9 mouse cellular contexts compared by ENCODE assay signal in the genomic region with DNA sequence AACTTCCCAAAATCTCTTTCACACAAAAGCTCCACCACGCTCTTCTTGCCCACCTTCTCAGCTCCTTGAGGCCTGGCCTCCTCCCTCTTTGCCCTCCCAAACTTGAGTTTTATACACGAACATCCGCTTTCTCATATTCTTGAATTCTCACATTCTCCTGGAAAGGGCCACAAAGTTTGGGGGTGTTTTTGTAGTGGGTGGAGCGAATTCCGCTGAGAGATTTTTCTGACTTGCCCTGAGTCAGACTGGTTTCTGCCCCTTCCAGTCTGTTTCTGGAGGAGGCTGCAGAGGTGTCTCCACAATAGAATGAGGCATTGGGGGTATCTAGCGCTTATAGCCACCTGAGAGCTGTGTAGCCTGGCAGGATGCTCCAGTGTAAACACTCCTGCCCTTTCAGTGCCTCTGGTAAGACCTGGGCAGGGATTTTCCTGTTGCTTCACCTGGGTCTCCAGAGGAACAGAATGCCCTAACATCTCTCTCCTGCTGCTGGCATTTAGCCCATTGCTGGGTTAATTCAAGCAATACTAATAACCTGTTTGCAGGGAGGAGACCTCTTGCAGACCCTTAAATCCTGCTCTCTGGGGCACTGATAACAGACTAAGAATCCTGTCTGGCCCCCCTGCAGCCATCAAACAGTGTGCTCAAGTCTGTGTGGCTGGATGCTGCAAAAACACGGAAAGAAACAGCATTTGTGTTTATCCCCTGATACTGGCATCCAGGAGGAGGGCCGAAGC. TPM values are rescaled to one million over a fixed set of nuclear protein-coding genes. Genes with fewer than 3 reads are reported as not detected.
DNase-seq lines count a peak whose midpoint lies in the region; ATAC-seq and TF ChIP-seq lines count a peak whose summit lies in the region.
"Had no signal": no experiment of that assay in that cellular context is flagged by ENCODE, and none has a peak within 500 bp of the region (broad histone marks: within the 10 kb centered on the region; RNA-seq: fewer than 3 reads in every experiment).

No protein-coding gene starts in this region.

- peak overlapping the region; percentile 79 for H3K4me2 ChIP-seq in heart, embryonic 12.5 days
- peak overlapping the region; percentile 55 for H3K4me2 ChIP-seq in forebrain, embryonic 13.5 days
- H3K4me2 ChIP-seq in limb, embryonic 15.5 days: peak overlapping the region; percentile 40; the same call in 1 of the 2 replicates

- H3K27ac ChIP-seq in heart, embryonic 12.5 days (ENCODE audit: poor library complexity, severe bottlenecking): no peak overlapping the region
- H3K27ac ChIP-seq in ES-Bruce4 (ENCODE audit: insufficient read depth, low read length): peak overlapping the region; percentile 44
- H3K27ac ChIP-seq in forebrain, embryonic 13.5 days: peak overlapping the region; percentile 92
- no peak overlapping the region for H3K27ac ChIP-seq in limb, embryonic 15.5 days

- intact Hi-C loops in heart, postnatal 25 days (cut with DNase I): no loop called here

- no peak overlapping the region for H3K4me3 ChIP-seq in heart, embryonic 12.5 days
- peak overlapping the region; percentile 27 for H3K4me3 ChIP-seq in ES-Bruce4 (ENCODE audit: low read depth, low read length)
- peak overlapping the region; percentile 13; the same call in 1 of the 2 replicates for H3K4me3 ChIP-seq in forebrain, embryonic 13.5 days
- H3K4me3 ChIP-seq in limb, embryonic 15.5 days: no peak overlapping the region

- 0 out of 2 replicates have a peak overlapping the region, but pooled peaks have one; percentile 17 for H3K9ac ChIP-seq in heart, embryonic 12.5 days
- H3K9ac ChIP-seq in ES-Bruce4 (ENCODE audit: low read depth, poor library complexity, severe bottlenecking): peak overlapping the region; percentile 52
- peak overlapping the region; percentile 50; the same call in 1 of the 2 replicates for H3K9ac ChIP-seq in forebrain, embryonic 13.5 days
- H3K9ac ChIP-seq in limb, embryonic 15.5 days: no peak overlapping the region

- no peak for DNase-seq in heart, postnatal 25 days (ENCODE audit: low spot score)
- DNase-seq in layer of hippocampus, adult 8-10 months (ENCODE audit: low spot score in 2 of 2): no peak
- no peak for DNase-seq in testis, postnatal 10 days (ENCODE audit: low spot score)
- DNase-seq in layer of hippocampus, adult 18-20 months (ENCODE audit: low spot score in 2 of 2): no peak

- no peak for TF ChIP-seq EP300 in ES-Bruce4 (IDR thresholded peaks at IDR 0.05; ENCODE audit: insufficient read depth, low read depth, low read length)

- peaks cover 16% of the 10 kb centered on the region for H3K4me1 ChIP-seq in heart, embryonic 12.5 days (replicated peaks)
- H3K4me1 ChIP-seq in ES-Bruce4 (ENCODE audit: control insufficient read depth, insufficient read depth, low read length): peaks cover 9% of the 10 kb centered on the region
- peaks cover 96% of the 10 kb centered on the region for H3K4me1 ChIP-seq in forebrain, embryonic 13.5 days
- peaks cover 42% of the 10 kb centered on the region for H3K4me1 ChIP-seq in limb, embryonic 15.5 days

- H3K9me3 ChIP-seq in heart, embryonic 12.5 days (replicated peaks): no peaks in the 10 kb centered on the region
- H3K9me3 ChIP-seq in ES-Bruce4 (replicated peaks; ENCODE audit: control insufficient read depth, insufficient read depth, low read length, poor library complexity, severe bottlenecking): 0 out of 2 replicates have a peak, but pooled peaks cover 3% of the 10 kb centered on the region
- no peaks in the 10 kb centered on the region for H3K9me3 ChIP-seq in forebrain, embryonic 13.5 days (replicated peaks)
- H3K9me3 ChIP-seq in limb, embryonic 15.5 days: no peaks in the 10 kb centered on the region

- 60% methylated on average over 8 of the region's 8 CpGs for WGBS in heart, embryonic 12.5 days
- 33% methylated on average over 8 of the region's 8 CpGs for WGBS in forebrain, embryonic 13.5 days
- WGBS in limb, embryonic 15.5 days: 61% methylated on average over 8 of the region's 8 CpGs

- no peak for TF ChIP-seq CTCF in ES-Bruce4 (IDR thresholded peaks at IDR 0.05; ENCODE audit: low read depth, low read length)

- no peak for ATAC-seq in heart, embryonic 12.5 days (ENCODE audit: insufficient number of reproducible peaks, low FRiP score)
- no peak for ATAC-seq in forebrain, embryonic 13.5 days
- ATAC-seq in limb, embryonic 15.5 days (ENCODE audit: insufficient number of reproducible peaks, low FRiP score, low TSS enrichment, low read depth): no peak

- peaks cover 41% of the 10 kb centered on the region for H3K27me3 ChIP-seq in heart, embryonic 12.5 days (replicated peaks)
- no peaks in the 10 kb centered on the region for H3K27me3 ChIP-seq in ES-Bruce4 (ENCODE audit: control insufficient read depth, insufficient read depth, low read length, poor library complexity, severe bottlenecking)
- no peaks in the 10 kb centered on the region for H3K27me3 ChIP-seq in forebrain, embryonic 13.5 days
- H3K27me3 ChIP-seq in limb, embryonic 15.5 days: no peaks in the 10 kb centered on the region

- no peaks in the 10 kb centered on the region for H3K36me3 ChIP-seq in heart, embryonic 12.5 days
- H3K36me3 ChIP-seq in ES-Bruce4 (ENCODE audit: control insufficient read depth, insufficient read depth, low read length, poor library complexity, severe bottlenecking): no peaks in the 10 kb centered on the region
- no peaks in the 10 kb centered on the region for H3K36me3 ChIP-seq in forebrain, embryonic 13.5 days (ENCODE audit: poor library complexity, severe bottlenecking)
- H3K36me3 ChIP-seq in limb, embryonic 15.5 days: no peaks in the 10 kb centered on the region

- TF ChIP-seq POLR2A in ES-Bruce4 (IDR thresholded peaks at IDR 0.05; ENCODE audit: insufficient read depth, low read length): no peak

RNA-seq across cellular contexts. Expression of a gene that starts 46.3 kb away (rescaled TPM):
- polyA plus RNA-seq in heart, embryonic 12.5 days (2016; fragmentation: Nextera tagmentation; extraction: Ambion mirVana): 2.7 and 3.2 TPM in 2 replicates
- 1 to 10 TPM in 1 of 2 experiments, under 1 TPM in 1; 0.91 to 1.1 TPM for total RNA-seq in heart, postnatal 25 days (2021)
- polyA plus RNA-seq in ES-Bruce4 (2011; ENCODE audit: insufficient read depth, insufficient read length, low read depth, missing spikeins): 1.6 and 4.3 TPM in 2 replicates
- polyA plus RNA-seq in forebrain, embryonic 13.5 days (2015; fragmentation: Nextera tagmentation; extraction: Ambion mirVana): 40.8 and 41.7 TPM in 2 replicates
- polyA plus RNA-seq in limb, embryonic 15.5 days (2015; fragmentation: Nextera tagmentation; extraction: Ambion mirVana): 4.5 and 5.0 TPM in 2 replicates
- 10 to 100 TPM; 10.6 to 18.1 (median 14.0) TPM for total RNA-seq in layer of hippocampus, adult 8-10 months (2022)
- total RNA-seq in layer of hippocampus, adult 18-20 months (2021): 10 to 100 TPM; 11.1 to 14.1 TPM
- polyA plus RNA-seq: C2C12 had no signal

Comparison
In these comparisons a context has a peak if more than half of its experiments do, and no peak if none do; other contexts are left out.
1. H3K27ac ChIP-seq: peak in ES-Bruce4 (single experiment) and forebrain, embryonic 13.5 days (single experiment); none in heart, embryonic 12.5 days (single experiment) and limb, embryonic 15.5 days (single experiment).
2. H3K4me3 ChIP-seq: peak in ES-Bruce4 (single experiment) and forebrain, embryonic 13.5 days (single experiment); none in heart, embryonic 12.5 days (single experiment) and limb, embryonic 15.5 days (single experiment).
3. Peak in every context shown above with its lines, with median percentiles within 50 percentile points of each other: H3K4me2 ChIP-seq.